Mouse (Mus musculus): ENCODE measurements at regions not wholly inside any gene's neighbourhood (a gene's known extent, or its start where the extent isn't known, plus 50 kb on each side); places are given as distances from the start of the nearest gene placed in this dataset.
A peak's percentile ranks its signal among the peaks of the same experiment; 100 is the strongest.

GRCm38 (mm10) chr12:110078081-110078505 lies 200.8 kb upstream of the Dio3 start:
- Histone ChIP-seq H3K4me3 (no peak overlapping the region), H3K36me3 (ENCODE audit: control insufficient read depth, insufficient read depth, low read length) (no peaks in the 10 kb centered on the region), H3K79me2 (replicated peaks; ENCODE audit: control insufficient read depth, insufficient read depth, low read length) (no peaks in the 10 kb centered on the region), H3K9ac (ENCODE audit: low read depth, low read length) (no peak overlapping the region), H3K27me3 (ENCODE audit: control insufficient read depth, insufficient read depth, low read length) (no peaks in the 10 kb centered on the region), H3K4me1 (ENCODE audit: control insufficient read depth, insufficient read depth, low read length) (no peaks in the 10 kb centered on the region; the same call in 1 of the 2 replicates), H3K27ac (peak overlapping the region; percentile 48)
- DNase-seq, result peak; percentile 63 to 78
- 54% methylated on average over 13 of the region's 13 CpGs for WGBS
- intact Hi-C loops (cut with DNase I), result no loop called here
- TF ChIP-seq EP300 (IDR thresholded peaks at IDR 0.05; ENCODE audit: insufficient read depth, low read depth, low read length) (0 out of 2 replicates have a peak, but pooled peaks have one; percentile 44), CTCF (IDR thresholded peaks at IDR 0.05) (no peak), POLR2A (IDR thresholded peaks at IDR 0.05; ENCODE audit: insufficient read depth, low read depth, low read length) (no peak)

- Histone ChIP-seq H3K27me3 (ENCODE audit: control insufficient read depth, insufficient read depth, low read length) (no peaks in the 10 kb centered on the region), H3K4me1 (ENCODE audit: control insufficient read depth, insufficient read depth, low read length) (no peaks in the 10 kb centered on the region; the same call in 1 of the 2 replicates), H3K79me2 (replicated peaks; ENCODE audit: control insufficient read depth, insufficient read depth, low read length) (no peaks in the 10 kb centered on the region), H3K9ac (ENCODE audit: low read depth, low read length) (no peak overlapping the region), H3K4me3 (no peak overlapping the region), H3K27ac (no peak overlapping the region), H3K36me3 (ENCODE audit: control insufficient read depth, insufficient read depth, low read length) (no peaks in the 10 kb centered on the region)
- TF ChIP-seq EP300 (IDR thresholded peaks at IDR 0.05; ENCODE audit: insufficient read depth, low read depth, low read length) (no peak), CTCF (IDR thresholded peaks at IDR 0.05) (no peak), POLR2A (IDR thresholded peaks at IDR 0.05; ENCODE audit: insufficient read depth, low read depth, low read length) (no peak)
- DNase-seq, result no peak
- WGBS, result 92% methylated on average over 3 of the region's 3 CpGs
- intact Hi-C loops (cut with DNase I), result no loop called here
Observed at GRCm38 (mm10) chr12:110081831-110082615, 196.8 kb upstream of the Dio3 start.

GRCm38 (mm10) chr12:110082921-110083320 lies 195.9 kb upstream of the Dio3 start:
- intact Hi-C loops (cut with DNase I), result no loop called here
- H3K4me1 ChIP-seq (ENCODE audit: control insufficient read depth, insufficient read depth, low read length), result no peaks in the 10 kb centered on the region; the same call in 1 of the 2 replicates
- H3K36me3 ChIP-seq (ENCODE audit: control insufficient read depth, insufficient read depth, low read length), result no peaks in the 10 kb centered on the region
- H3K4me3 ChIP-seq, result no peak overlapping the region
- no peaks in the 10 kb centered on the region for H3K27me3 ChIP-seq (ENCODE audit: control insufficient read depth, insufficient read depth, low read length)
- H3K9ac ChIP-seq (ENCODE audit: low read depth, low read length), result no peak overlapping the region
- TF ChIP-seq CTCF (IDR thresholded peaks at IDR 0.05), result no peak
- TF ChIP-seq POLR2A (IDR thresholded peaks at IDR 0.05; ENCODE audit: insufficient read depth, low read depth, low read length), result no peak
- no peak for TF ChIP-seq EP300 (IDR thresholded peaks at IDR 0.05; ENCODE audit: insufficient read depth, low read depth, low read length)
- no peak overlapping the region for H3K27ac ChIP-seq
- WGBS, result 62% methylated on average over 13 of the region's 13 CpGs
- no peak for DNase-seq
- H3K79me2 ChIP-seq (replicated peaks; ENCODE audit: control insufficient read depth, insufficient read depth, low read length), result no peaks in the 10 kb centered on the region

GRCm38 (mm10) chr12:110083471-110083870 lies 195.4 kb upstream of the Dio3 start:
- Histone ChIP-seq H3K4me1 (ENCODE audit: control insufficient read depth, insufficient read depth, low read length) (no peaks in the 10 kb centered on the region; the same call in 1 of the 2 replicates), H3K9ac (ENCODE audit: low read depth, low read length) (no peak overlapping the region), H3K36me3 (ENCODE audit: control insufficient read depth, insufficient read depth, low read length) (no peaks in the 10 kb centered on the region), H3K79me2 (replicated peaks; ENCODE audit: control insufficient read depth, insufficient read depth, low read length) (no peaks in the 10 kb centered on the region), H3K27me3 (ENCODE audit: control insufficient read depth, insufficient read depth, low read length) (no peaks in the 10 kb centered on the region), H3K27ac (no peak overlapping the region), H3K4me3 (no peak overlapping the region)
- 68% methylated on average over 5 of the region's 5 CpGs for WGBS
- intact Hi-C loops (cut with DNase I), result no loop called here
- DNase-seq, result no peak
- TF ChIP-seq CTCF (IDR thresholded peaks at IDR 0.05), result no peak
- TF ChIP-seq EP300 (IDR thresholded peaks at IDR 0.05; ENCODE audit: insufficient read depth, low read depth, low read length), result no peak
- TF ChIP-seq POLR2A (IDR thresholded peaks at IDR 0.05; ENCODE audit: insufficient read depth, low read depth, low read length), result no peak

GRCm38 (mm10) chr12:110086921-110087320 lies 191.9 kb upstream of the Dio3 start:
- Histone ChIP-seq H3K79me2 (replicated peaks; ENCODE audit: control insufficient read depth, insufficient read depth, low read length) (no peaks in the 10 kb centered on the region), H3K4me3 (no peak overlapping the region), H3K9ac (ENCODE audit: low read depth, low read length) (no peak overlapping the region), H3K4me1 (ENCODE audit: control insufficient read depth, insufficient read depth, low read length) (no peaks in the 10 kb centered on the region; the same call in 1 of the 2 replicates), H3K27ac (no peak overlapping the region), H3K36me3 (ENCODE audit: control insufficient read depth, insufficient read depth, low read length) (no peaks in the 10 kb centered on the region), H3K27me3 (ENCODE audit: control insufficient read depth, insufficient read depth, low read length) (no peaks in the 10 kb centered on the region)
- intact Hi-C loops (cut with DNase I), result no loop called here
- no peak for TF ChIP-seq POLR2A (IDR thresholded peaks at IDR 0.05; ENCODE audit: insufficient read depth, low read depth, low read length)
- DNase-seq, result no peak
- WGBS, result 74% methylated on average over 2 of the region's 2 CpGs

GRCm38 (mm10) chr12:110087812-110088211 lies 191.1 kb upstream of the Dio3 start:
- Histone ChIP-seq H3K27ac (no peak overlapping the region), H3K4me3 (no peak overlapping the region), H3K27me3 (ENCODE audit: control insufficient read depth, insufficient read depth, low read length) (no peaks in the 10 kb centered on the region), H3K9ac (ENCODE audit: low read depth, low read length) (no peak overlapping the region), H3K36me3 (ENCODE audit: control insufficient read depth, insufficient read depth, low read length) (no peaks in the 10 kb centered on the region), H3K79me2 (replicated peaks; ENCODE audit: control insufficient read depth, insufficient read depth, low read length) (no peaks in the 10 kb centered on the region), H3K4me1 (ENCODE audit: control insufficient read depth, insufficient read depth, low read length) (no peaks in the 10 kb centered on the region; the same call in 1 of the 2 replicates)
- TF ChIP-seq EP300 (IDR thresholded peaks at IDR 0.05; ENCODE audit: insufficient read depth, low read depth, low read length) (no peak), POLR2A (IDR thresholded peaks at IDR 0.05; ENCODE audit: insufficient read depth, low read depth, low read length) (no peak), CTCF (IDR thresholded peaks at IDR 0.05) (no peak)
- peak; percentile 44 to 48 for DNase-seq
- intact Hi-C loops (cut with DNase I), result no loop called here
